Mouse (Mus musculus): ENCODE measurements around the gene Topaz1.

The Topaz1 gene

DNA sequence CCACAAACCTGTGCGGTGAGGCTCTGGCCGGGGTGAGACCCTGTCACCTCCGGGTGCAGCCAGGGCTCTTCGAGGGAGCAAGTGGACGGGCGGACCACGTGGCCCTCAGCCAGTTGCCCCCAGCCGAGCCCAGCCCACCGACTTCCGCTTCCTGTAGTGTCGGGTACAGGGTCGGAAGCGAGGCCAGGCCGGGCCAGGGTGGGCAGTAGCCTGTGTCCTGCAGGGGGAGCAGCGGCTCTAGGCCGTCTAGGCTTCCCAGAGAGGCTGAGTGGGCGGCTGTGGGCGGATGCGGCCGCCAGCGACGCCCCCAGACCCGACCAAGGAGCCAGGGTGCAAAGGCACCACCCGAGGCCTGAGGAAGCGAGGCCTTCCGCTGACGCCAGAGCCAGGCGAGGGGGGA is at the start of gene Topaz1:
Topaz1 (plus strand) TSS at position 287 of the 400 bp plus-strand sequence.
- DNase-seq = no peak

DNA sequence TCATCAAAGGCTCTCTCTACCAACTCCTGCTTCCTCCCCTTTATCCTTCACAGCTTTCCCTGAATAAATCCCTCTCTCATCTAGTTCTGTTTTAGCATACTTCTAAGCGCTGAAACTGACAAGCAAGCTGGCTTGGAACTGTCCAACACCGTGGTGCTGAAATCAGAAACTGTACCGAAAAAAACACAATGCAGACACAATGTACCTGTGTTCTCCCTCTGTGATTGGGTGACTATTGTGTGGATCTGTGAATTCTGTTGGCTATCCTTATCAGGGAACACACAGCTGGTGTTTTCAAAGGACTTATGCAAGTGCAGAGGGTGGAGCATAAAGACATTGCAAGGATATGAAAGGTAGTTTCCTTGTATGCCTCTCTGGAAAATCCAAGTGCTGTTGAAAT is 45.3 kb upstream of the Topaz1 start:
- DNase-seq = peak; percentile 17

DNA sequence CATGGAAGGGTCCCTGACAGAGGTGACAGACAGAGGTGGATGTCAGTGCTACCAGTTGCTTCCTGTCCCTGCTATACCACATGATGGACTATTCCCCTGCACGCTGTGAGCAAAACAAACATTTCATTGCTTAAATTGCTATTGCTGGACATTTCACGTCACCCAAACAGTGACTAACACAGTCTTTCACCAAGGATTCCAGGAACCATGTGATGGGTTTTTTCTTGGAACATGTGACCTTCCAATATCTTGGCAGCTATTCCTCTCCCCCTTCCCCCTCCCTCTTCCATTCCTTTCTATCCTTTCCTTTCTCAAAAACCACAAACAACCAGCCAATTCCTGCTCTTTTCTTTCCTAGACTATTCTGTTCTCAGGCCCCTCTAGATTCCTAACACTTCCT is 33.3 kb upstream of the Topaz1 start:
- DNase-seq = no peak

GRCm38 (mm10) chr9:122715046-122715445 is 32.1 kb upstream of the Topaz1 start:
- no peak for DNase-seq

DNA sequence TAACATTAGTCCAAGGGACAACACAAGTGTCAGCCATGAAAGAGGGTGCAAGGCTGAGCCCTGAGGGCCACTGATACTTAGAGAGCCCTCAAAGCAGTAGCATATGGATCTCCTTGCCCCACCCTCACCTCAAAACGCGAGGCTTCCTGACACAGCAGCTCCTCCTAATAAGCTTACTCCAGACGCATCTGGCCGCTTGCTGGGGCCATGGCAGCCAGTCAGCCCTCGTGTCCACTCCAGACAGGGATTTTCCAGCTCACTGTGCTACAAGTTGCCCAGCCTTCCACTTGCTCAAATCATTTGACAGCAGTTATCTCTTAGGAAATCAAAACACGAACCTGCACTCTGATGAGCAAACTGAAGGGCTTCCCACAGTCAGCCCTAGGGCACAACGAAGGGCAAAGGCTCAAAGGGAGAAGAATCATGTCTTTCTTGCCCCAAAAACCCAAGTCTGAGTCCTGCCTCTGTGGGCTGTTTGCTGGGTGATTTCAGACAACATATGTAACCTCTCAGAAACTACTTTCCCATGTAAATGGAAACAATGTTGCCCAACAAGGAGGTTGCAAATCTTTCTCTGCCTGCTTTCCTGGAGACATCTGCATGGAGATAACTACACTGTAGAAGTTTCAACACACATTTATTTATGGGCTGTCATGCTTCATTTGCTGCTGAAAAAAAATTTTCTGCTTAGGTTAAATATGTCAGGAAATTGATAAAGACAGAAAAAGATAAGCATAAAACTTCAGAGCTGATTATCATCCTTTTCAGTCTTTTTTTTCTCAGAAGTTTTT is 30.8 kb upstream of the Topaz1 start:
- DNase-seq = no peak

- DNase-seq = no peak
Observed at GRCm38 (mm10) chr9:122722296-122722695, 24.9 kb upstream of the Topaz1 start.

DNA sequence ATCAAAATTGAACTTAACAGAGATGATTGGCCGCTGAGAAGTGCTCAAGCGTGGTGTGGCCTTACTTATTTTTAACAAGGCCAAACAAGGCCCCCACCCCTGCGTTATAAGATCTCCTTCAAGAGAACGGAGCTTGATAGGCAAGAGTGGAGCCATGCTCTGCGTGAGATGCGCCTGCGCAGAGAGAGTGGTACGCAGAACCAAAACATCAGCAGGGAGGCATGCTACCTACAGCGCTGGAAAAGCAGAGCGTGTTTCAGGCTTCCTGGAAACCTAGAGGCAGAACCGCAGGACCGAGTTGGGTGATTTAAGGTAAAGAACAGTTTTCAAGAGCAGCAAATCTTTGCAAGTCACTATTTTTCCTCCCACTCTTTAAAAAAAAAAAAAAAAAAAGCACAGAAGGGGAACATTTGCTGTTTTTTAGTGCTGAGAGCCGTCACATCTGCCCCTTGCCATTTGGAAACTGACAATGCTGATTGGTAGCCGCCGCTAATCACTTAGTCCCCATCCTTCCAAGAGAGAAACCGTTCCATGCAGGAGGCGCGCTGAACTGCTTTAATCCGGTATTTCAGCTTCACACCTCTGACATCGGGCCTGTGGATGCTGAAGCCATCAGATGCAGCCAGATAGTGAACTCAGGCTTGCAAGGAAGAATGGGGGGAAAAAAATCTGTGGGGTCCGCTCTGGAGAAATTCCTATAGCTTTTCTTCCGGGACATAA is 21.9 kb upstream of the Topaz1 start:
- DNase-seq = no peak

- no peak for DNase-seq
Observed at GRCm38 (mm10) chr9:122729500-122729899, 17.6 kb upstream of the Topaz1 start.

DNA sequence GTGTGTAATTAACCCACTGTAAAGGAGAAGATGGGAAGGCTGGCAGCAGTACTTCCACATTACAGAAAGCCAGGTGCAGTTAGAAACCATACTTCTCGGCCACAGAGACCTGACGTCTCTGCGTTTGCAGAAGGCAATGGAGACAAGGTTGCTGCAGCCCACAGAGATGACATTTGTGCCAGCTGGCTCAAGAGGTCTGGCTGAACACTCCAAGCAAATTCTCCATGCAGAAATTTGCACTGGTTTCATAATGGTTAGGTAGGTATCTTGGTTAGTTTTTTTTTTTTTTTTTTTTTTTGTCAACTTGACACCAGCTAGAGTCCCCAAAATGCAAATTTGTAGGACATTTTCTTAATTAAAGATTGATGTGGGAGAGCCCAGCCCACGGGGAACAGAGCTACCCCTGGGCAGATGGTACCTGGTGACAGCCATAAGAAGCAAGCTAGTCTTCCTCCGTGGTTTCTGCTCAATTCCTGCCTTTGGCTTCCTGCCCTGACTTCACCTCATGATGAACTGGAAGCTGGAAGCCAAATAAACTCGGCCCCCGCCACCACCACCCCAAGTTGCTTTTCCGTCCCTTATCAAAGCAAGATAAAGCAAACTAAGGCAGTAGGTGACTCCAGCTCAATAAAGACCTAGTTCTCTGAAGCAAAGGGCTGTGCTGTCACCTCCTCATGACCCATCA is 14.9 kb upstream of the Topaz1 start:
- DNase-seq = no peak

- DNase-seq = peak; percentile 24
Observed at GRCm38 (mm10) chr9:122733222-122733621, 13.9 kb upstream of the Topaz1 start.

GRCm38 (mm10) chr9:122734934-122735333 is 12.2 kb upstream of the Topaz1 start:
- no peak for DNase-seq

- DNase-seq = no peak
Observed at GRCm38 (mm10) chr9:122736001-122736400, 11.1 kb upstream of the Topaz1 start.

- no peak for DNase-seq
Observed at GRCm38 (mm10) chr9:122736742-122737141, 10.4 kb upstream of the Topaz1 start.

DNA sequence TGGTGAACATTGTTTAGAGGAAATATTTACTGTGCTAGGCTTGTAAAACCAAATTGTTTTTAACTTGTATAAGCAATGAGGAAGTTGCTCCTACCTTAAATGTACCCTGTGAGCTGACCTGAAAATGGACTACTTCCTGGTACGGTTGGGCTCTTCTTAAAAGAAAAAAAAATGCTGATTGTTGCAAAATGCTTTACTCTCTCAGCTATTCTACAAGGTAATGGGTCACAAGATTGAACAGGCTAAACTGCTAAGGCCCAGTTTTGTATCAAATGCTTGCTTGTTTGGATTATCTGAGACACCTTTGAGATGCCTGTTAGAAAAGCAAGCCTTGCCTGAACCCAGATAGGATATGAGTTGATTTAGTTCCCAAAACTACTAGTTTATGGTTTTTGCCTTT is 1.3 kb upstream of the Topaz1 start:
- DNase-seq = no peak

DNA sequence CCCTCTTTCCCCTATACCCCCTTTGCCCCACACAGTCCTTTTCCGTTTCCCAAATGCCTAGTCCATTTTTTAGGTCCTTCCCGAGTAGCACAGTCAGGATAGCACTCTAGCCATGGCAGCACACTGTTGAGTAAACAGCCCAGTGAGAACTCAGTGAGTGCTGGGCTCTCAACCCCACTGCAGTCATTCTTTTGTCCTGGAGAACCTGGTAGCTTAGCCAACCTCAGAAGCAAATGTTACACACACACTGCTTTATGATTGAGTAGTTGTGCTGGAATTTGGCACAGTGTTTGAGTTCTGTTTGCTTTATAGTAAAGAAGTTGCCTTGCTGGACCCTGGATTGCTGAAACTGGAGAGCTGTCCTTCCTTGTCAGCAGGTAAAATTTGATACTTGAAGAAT is 10.5 kb downstream of the Topaz1 start:
- no peak for DNase-seq

DNA sequence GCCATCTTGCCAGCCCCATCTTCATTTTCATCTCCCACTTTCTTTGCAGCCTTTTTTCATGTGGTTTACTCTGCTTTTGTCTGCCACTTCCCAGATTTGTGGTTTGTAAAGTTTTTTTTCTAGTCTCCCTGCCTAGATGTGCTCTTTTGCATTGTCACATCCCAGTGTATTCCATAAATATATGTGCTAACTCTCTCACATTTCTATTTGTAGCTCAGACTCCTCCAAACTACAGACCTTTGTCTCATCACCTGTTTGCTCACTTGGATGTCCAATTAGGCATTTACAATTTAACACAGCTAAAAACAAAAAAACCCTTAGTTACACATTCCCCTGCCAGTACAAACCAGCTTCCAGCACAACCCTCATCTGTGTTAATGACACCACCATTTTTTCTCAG is 13.0 kb downstream of the Topaz1 start:
- no peak for DNase-seq

GRCm38 (mm10) chr9:122785231-122785630 is 38.1 kb downstream of the Topaz1 start:
- DNase-seq = no peak

DNA sequence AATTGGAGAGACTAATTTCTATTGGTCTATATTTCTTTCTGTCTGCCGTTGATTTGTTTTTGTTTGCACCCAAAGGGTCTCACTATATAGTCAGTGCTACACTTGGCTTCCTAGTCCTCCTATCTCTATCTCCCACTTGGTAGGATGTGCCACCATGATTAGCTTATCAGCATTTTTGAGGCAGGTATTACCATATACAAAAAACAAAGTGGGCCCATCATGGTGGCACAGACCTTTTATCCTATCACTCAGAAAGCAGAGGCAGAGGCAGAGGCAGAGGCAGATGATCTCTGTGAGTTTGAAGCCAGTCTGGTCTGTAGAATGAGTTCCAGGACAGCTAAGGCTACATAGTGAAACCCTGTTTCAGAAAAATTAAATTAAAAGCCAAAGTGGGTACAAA is 39.4 kb downstream of the Topaz1 start:
- DNase-seq = no peak

GRCm38 (mm10) chr9:122805053-122805844 is 58.1 kb downstream of the Topaz1 start, which contains the start of gene Tcaim:
TSS of gene Tcaim (plus strand) at chr9:122805539.
- DNase-seq = peak; percentile 92

DNA sequence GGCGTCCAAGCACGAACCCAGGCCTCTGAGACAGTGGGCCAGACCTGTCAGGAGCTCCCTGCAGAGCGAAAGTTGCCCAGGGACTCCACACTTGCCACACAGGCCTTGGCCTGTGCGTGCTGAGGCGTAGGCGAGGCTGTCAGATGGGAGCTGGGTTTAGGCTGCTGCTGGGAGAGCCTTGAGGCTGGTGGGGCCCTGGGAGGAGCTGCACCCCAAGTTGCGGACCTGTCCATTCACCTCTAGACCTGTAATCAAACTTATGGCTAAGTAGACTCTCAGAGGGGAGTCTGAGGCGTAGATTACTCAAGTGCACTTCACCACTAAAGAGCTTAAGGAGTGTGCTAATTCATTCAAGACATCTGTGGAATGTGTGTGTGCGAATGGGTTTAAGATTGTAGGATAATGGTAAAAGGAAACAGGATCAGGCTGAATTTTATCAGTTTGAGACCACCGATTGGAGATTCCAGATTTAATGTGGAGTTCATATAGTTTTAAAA is 58.7 kb downstream of the Topaz1 start:
- DNase-seq = no peak

DNA sequence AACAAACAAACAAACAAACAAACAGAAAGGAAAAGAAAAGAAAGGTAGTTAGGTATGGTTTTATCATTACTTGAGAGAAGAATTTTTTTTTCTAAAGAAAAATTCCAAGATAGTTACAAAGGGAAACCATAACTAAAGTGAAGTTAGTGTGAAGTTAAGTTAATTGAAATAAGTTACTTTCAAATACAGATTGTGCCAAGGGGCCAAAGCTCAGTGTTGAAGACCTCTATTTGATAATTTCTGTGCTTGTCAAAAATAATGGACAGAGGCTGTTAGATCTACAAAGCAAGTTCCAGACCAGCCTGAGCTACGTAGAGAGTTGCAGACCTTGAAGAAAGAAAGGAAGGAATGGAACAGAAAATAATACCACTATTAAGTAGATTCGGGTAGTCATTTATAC is 60.0 kb downstream of the Topaz1 start:
- DNase-seq = no peak

- no peak for DNase-seq
Observed at GRCm38 (mm10) chr9:122810212-122810611, 63.1 kb downstream of the Topaz1 start.

DNA sequence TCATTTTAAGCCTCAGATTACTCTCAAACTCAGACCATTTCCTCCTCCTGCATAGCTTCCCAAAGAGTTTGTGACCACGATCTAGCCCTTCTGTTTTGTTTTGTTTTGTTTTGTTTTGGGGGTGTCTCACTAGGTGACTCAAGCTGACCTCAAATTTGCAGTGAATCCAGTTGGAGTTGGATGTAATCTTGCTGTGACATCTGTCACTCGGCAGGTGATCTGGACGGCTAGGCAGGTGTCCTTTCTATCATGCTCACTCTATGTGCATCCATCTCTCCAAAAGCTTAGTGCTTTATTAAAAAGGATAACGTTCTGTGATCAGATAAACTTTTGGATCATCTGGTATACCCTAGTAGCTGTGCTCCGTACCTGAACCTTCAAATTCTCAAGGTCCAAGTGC is 65.2 kb downstream of the Topaz1 start:
- DNase-seq = no peak
